Mouse (Mus musculus): ENCODE measurements around the gene Mocs3. TPM values are rescaled to one million over a fixed set of nuclear protein-coding genes. Genes with fewer than 3 reads are reported as not detected.

Mocs3 gene
- 1 to 10 TPM; 4.8 to 6.1 TPM for total RNA-seq (2023)

DNA sequence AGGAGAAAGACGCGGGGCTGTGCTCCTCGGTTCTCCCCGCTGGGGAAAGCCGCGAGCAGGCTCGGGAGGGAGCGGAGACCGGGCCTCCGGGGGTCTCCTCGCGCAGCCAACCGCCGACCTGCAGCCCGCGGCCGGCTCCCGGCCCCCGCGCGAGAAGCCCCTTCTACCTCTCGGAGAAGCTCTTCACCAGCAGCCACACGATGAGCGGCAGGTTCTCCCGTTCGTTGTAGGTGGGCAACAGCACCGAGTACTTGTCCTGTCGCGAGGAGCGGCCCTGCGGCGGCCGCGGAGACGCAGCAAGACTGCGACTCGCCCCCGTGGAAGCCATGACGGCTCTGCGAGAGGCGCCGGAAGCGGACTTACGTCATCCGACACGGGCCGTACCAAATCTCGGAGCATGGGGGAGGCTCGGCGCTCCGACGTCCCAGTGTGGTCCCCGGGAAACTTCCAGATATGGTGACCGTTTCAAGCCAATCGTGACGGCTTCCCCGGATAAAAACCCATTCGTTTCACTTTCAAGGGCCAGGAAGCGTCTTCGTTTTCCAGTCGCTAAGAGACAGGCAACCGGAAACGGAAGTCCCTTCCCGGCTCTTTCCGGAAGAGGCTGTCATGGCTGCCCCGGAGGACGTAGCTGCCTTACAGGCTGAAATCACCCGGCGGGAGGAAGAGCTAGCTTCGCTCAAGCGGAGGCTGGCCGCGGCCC lies at the start of gene Mocs3, which contains the start of the genes Gm20716 and Dpm1:
TSS of gene Mocs3 (plus strand) at position 597 of the 703 bp plus-strand sequence.
TSS of gene Gm20716 (minus strand) at position 339 of the 703 bp plus-strand sequence.
TSS of gene Dpm1 (minus strand) at position 566 of the 703 bp plus-strand sequence.

DNA sequence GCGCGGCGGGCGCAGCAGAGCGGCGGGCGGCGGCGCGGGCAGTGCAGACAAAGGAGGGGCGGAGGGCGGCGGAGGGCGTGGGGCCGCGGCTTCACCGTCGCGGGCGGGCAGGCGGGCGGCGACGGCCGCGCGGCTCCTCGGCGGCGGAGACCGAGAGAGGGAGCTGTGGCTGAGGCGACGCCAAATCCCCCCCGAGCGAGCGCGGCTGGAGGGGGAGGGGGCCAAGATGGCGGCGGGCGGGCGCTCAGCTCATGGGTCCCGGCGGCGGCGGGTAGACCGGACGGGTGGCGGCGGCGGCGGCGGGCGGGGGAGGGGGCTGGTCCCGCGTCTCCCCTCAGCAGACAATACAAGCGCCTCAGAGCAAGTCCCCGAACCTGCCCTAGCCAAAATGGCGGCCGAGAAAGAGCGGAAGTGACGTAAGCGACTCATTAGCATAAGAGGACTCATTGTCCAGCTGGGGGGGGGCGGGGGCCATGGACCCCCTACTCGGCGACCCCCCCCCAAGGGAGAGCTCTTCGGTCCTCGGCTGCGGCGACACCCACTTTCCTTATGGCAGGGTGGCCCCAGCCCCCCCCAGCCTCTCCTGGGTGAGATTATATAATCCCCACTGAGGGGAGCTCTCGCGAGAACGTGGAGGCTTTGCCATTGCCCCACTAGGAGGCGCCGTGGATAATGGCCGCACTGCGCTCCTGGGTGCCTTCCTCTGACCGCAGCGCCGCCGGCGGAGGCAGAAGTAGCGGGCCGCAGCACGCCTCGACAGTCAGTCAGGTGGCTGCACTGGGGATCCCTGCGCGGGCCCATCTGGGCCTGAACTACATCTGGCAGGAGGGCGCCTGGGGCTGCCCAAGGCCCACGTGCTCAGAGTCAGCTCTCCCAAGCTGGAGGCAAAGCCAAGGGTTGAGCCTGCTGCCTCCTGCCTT lies 23.4 kb upstream of the Mocs3 start, which contains the start of gene Adnp:
TSS of gene Adnp (minus strand) at position 388 of the 920 bp plus-strand sequence.

DNA sequence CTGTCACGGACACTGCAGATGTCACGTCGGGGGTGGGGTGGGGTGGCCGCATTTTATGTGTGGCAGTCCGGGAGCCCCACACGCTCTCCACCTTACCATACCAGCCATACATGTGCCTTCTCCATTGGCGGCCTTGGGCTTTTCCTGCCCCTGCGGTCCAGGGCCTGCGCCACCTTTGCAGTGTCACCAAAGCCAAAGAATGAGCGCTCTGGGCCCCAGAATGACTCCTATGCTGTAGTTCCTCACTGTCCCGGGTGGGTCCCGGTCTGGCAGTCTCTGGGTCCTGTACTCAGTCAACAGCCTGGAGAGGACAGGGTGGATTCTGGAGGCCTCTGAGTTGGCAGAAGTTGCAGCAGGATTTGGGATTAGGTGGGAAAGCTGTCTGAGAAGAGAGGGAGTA lies 51.2 kb downstream of the Mocs3 start, which contains the start of gene Kcng1:
TSS of gene Kcng1 (minus strand) at position 155 of the 400 bp plus-strand sequence.

Other genes with a start within 250 kb of the Mocs3 start
- gene Ripor3, start 220.0 kb upstream of the Mocs3 start, total RNA-seq (2023), result under 1 TPM in 1 of 2 experiments, not detected in 1; 0.72 TPM
- not detected for gene Pard6b, start 149.6 kb upstream of the Mocs3 start, total RNA-seq (2023)
- gene Adnp, start 23.5 kb upstream of the Mocs3 start, total RNA-seq (2023), result 10 to 100 TPM; 53.3 to 56.5 TPM
- gene Gm20716, start 258 bp upstream of the Mocs3 start, total RNA-seq (2023), result 1 to 10 TPM; 2.8 to 4.4 TPM
- 10 to 100 TPM; 71.6 to 74.5 TPM for gene Dpm1, start within 50 bp of the Mocs3 start, total RNA-seq (2023)
- gene Kcng1, start 51.1 kb downstream of the Mocs3 start, total RNA-seq (2023), result not detected